39 mouse cellular contexts compared by ENCODE assay signal in genomic region chr8:58943773-58944172, GRCm38 (mm10). TPM values are rescaled to one million over a fixed set of nuclear protein-coding genes. Genes with fewer than 3 reads are reported as not detected.
"Had no signal": no experiment of that assay in that cellular context is flagged by ENCODE, and none has a peak within 500 bp of the region (broad histone marks: within the 10 kb centered on the region; RNA-seq: fewer than 3 reads in every experiment).

No protein-coding gene starts in this region.

- ATAC-seq: hindbrain, embryonic 16.5 days; hindbrain, postnatal 0 days; inflammation-experienced regulatory T-cells, adult 6 months; intestine, embryonic 15.5 days; intestine, embryonic 16.5 days; intestine, postnatal 0 days had no signal

- H3K36me3 ChIP-seq: heart, embryonic 12.5 days; heart, embryonic 13.5 days; heart, embryonic 15.5 days; hindbrain, embryonic 10.5 days; hindbrain, embryonic 12.5 days; hindbrain, embryonic 13.5 days; hindbrain, embryonic 15.5 days; intestine, embryonic 15.5 days; kidney, embryonic 15.5 days had no signal

- H3K9me3 ChIP-seq: heart, embryonic 12.5 days; heart, embryonic 13.5 days; heart, embryonic 15.5 days; hindbrain, embryonic 10.5 days; hindbrain, embryonic 12.5 days; hindbrain, embryonic 13.5 days; hindbrain, embryonic 15.5 days; intestine, embryonic 15.5 days; kidney, embryonic 15.5 days had no signal

- H3K27me3 ChIP-seq: heart, embryonic 12.5 days; heart, embryonic 13.5 days; heart, embryonic 15.5 days; hindbrain, embryonic 12.5 days; hindbrain, embryonic 13.5 days; hindbrain, embryonic 15.5 days; intestine, embryonic 15.5 days; kidney, embryonic 15.5 days had no signal

- DNase-seq: heart, postnatal 10 days; heart, postnatal 14 days; heart, postnatal 36 days; heart, postnatal 4 days; kidney, adult 11 months; kidney, adult 18-20 months; kidney, adult 2 months; kidney, adult 8-10 months; kidney, adult 9 months; kidney, postnatal 10 days; kidney, postnatal 14 days; kidney, postnatal 25 days; kidney, postnatal 36 days; kidney, postnatal 4 days; layer of hippocampus, adult 9-11 months; layer of hippocampus, postnatal 36 days had no signal

- H3K4me3 ChIP-seq: heart, embryonic 12.5 days; heart, embryonic 13.5 days; heart, embryonic 15.5 days; hindbrain, embryonic 10.5 days; hindbrain, embryonic 12.5 days; hindbrain, embryonic 13.5 days; hindbrain, embryonic 15.5 days; intestine, embryonic 15.5 days; kidney, embryonic 15.5 days; layer of hippocampus, adult 2 months; left cerebral cortex, adult 2 months had no signal

- H3K4me1 ChIP-seq: heart, embryonic 12.5 days; heart, embryonic 13.5 days; heart, embryonic 15.5 days; hindbrain, embryonic 10.5 days; hindbrain, embryonic 12.5 days; hindbrain, embryonic 13.5 days; hindbrain, embryonic 15.5 days; intestine, embryonic 15.5 days; kidney, embryonic 15.5 days had no signal

RNA-seq across cellular contexts. Expression of gene Galntl6, which starts 31.3 kb away (rescaled TPM):
- total RNA-seq: heart, postnatal 10 days; heart, postnatal 14 days; heart, postnatal 25 days; heart, postnatal 36 days; heart, postnatal 4 days; hematopoietic stem cell, adult 5-6 weeks had no signal
- polyA plus RNA-seq: heart, postnatal 0 days; kidney, adult 2 months had no signal

RNA-seq across cellular contexts. Expression of gene BC030500, which starts 32.2 kb away (rescaled TPM):
- total RNA-seq: heart, postnatal 10 days; heart, postnatal 14 days; heart, postnatal 25 days; heart, postnatal 36 days; heart, postnatal 4 days; hematopoietic stem cell, adult 5-6 weeks had no signal
- polyA plus RNA-seq: heart, embryonic 11.5 days; heart, embryonic 14.5 days; heart, embryonic 15.5 days; heart, embryonic 16.5 days; heart, postnatal 0 days; inflammation-experienced regulatory T-cells, adult 6 months; kidney, adult 2 months; large intestine, adult 2 months had no signal
